Mouse (Mus musculus) midbrain, embryonic 11.5 days (tissue): ENCODE measurements around the gene 9230112D13Rik. TPM values are rescaled to one million over a fixed set of nuclear protein-coding genes. Genes with fewer than 3 reads are reported as not detected.

Source experiments
- polyA plus RNA-seq: library from polyadenylated mRNA; unstranded; fragments of >200 nt; fragmentation: Nextera tagmentation; extraction: Ambion mirVana; gene quantifications from 2 replicates; pipeline ENCODE4 v1.2.1, GENCODE M21; 2014

9230112D13Rik gene
- polyA plus RNA-seq, 1 experiment from 2014 or later = not detected

Other genes with a start within 250 kb of the 9230112D13Rik start
- gene Shld2, start 212.3 kb downstream of the 9230112D13Rik start, polyA plus RNA-seq = 6.2 and 8.0 TPM in 2 replicates
- 97.8 and 101 TPM in 2 replicates for gene Glud1, start 212.1 kb downstream of the 9230112D13Rik start, polyA plus RNA-seq
- not detected in 2 replicates for gene Fam25c, start 167.4 kb downstream of the 9230112D13Rik start, polyA plus RNA-seq
- gene Sncg, start 148.0 kb downstream of the 9230112D13Rik start, polyA plus RNA-seq = 65.7 and 67.3 TPM in 2 replicates
- gene Mmrn2, start 147.3 kb downstream of the 9230112D13Rik start, polyA plus RNA-seq = 4.7 and 5.3 TPM in 2 replicates
- 44.4 and 49.8 TPM in 2 replicates for gene Bmpr1a, start 19.5 kb downstream of the 9230112D13Rik start, polyA plus RNA-seq
- gene Ldb3, start 65.9 kb upstream of the 9230112D13Rik start, polyA plus RNA-seq = 0.07 TPM in 1 of 2 replicates, not detected in the other
- 0.17 TPM in 1 of 2 replicates, not detected in the other for gene Opn4, start 77.3 kb upstream of the 9230112D13Rik start, polyA plus RNA-seq
- 36.7 and 38.1 TPM in 2 replicates for gene Wapl, start 151.1 kb upstream of the 9230112D13Rik start, polyA plus RNA-seq